Mouse (Mus musculus) layer of hippocampus, postnatal 36 days (tissue): ENCODE measurements around the gene Rnf220. TPM values are rescaled to one million over a fixed set of nuclear protein-coding genes. Genes with fewer than 3 reads are reported as not detected.
A peak's percentile ranks its signal among the peaks of the same experiment; 100 is the strongest.

ENCODE experiments used
- DNase-seq, 2 experiments: peaks; one replicate each; pipeline ENCODE4 v3.0.0; 2022
- total RNA-seq, 2 experiments: library from RNA; stranded (reverse); gene quantifications; 2 replicates each; pipeline ENCODE4 v1.2.3; 2021

Rnf220 gene
- total RNA-seq, 2 experiments from 2014 or later: 164 to 175 TPM

DNA sequence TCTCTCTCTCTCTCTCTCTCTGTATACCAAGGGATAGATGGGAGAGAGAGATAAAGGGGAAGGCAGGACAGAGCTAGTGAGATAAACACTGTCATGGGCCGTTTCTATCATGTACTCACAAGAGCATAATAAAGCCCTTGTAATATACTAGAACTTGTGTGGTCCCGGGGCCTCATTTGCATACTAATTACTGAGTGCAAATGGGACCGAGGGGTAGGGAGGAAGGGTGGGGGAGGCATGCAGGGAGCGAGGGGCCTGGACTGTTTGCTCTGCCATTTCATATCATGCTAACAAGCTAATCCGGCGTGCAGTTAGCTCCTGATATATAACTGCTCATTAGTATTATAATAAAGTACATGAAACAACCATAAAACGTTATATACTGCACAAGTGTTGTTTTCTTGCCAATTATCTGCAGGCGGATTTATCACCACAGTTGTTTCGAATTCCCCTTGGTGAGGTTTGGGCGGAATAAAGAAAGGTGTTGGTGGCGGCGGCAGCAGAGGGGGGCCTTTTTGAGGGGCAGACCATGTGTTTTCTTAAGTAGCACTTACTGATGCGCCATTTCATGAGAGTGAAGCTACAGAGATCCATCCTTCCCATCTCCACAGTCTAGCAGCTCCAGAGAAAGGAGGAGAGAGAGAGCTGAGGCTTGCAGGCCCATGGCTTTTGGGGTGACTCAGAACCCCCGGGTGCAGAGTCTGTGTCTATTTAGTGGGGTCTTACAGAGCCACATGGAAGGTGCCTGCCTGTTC lies 116.9 kb downstream of the Rnf220 start:
- DNase-seq: no peak

DNA sequence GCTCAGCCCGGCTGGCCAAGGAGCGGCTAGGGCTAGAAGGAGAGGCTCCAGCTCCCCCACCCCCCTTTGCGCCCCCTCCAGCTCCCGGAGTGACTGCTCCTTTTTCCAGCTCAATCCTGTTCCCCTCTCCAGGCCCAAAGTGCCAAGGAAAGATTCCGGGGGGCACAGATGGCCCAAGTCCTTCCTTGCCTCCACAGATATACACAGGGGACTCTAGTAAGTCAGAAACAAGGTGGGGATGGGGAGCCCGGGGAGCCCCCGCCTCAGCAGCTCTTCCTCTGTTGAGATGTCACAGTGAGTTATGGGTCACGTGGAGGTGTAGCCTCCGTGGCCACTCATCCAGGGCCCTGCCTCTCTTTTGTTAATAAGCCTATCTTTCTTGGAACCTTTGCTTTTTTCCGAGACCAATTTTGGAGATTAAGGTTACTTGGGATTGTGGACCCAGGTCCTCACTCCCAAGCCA lies 122.7 kb downstream of the Rnf220 start:
- DNase-seq: no peak

DNA sequence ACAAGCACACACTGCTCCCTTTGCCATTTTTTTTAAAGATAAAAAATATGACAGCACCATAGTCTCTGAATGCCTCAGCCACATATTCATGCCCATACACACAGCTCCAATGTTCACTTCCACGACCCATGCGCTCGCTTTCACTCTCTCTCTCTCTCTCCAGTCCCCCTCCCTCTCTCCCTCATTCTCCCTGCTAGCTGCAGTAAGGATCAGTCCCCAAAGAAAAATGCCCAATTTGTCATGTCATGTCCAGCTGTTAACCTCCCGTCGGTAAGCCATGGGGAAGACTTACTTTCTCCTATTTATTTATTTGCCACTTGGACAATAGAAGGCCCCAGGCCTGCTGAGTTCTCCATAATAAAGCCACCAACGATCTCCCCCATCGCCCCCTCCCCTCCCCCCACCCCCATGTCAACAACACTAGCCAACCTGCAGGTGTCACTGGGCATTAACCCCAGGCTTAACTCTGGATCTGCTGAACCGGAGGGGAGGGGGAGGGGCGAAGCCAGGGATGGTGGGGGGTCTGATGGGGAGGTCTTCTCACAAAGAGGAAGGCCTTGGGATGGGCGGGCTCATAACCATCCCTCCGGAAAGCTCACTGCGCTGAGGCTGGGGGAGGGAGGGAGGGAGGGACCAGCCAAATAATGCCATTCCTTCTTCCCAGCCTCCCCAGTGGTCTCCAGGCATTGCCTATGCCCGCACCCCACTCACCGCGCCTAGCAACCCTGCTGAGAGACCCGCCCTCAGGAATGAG lies 123.4 kb downstream of the Rnf220 start:
- no peak for DNase-seq

DNA sequence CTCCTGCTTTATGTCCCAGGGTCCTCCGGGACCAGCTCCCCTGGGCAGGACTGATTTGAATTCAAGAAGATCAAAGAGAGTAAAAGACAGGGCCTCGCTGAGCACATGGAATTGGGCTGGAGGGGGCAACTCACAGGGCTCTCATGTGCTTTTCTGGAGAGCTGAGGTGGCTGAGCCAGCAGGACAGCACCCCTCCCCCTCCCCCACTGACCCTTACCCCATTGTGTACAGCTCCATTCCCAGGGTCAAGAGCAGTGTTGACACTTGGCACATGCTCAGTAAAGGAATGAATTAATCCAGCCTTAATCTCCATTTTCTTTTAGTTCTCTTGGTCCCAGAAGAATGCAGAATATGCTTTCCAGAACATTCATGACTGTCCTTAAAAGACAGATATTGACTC lies 125.0 kb downstream of the Rnf220 start:
- no peak for DNase-seq

DNA sequence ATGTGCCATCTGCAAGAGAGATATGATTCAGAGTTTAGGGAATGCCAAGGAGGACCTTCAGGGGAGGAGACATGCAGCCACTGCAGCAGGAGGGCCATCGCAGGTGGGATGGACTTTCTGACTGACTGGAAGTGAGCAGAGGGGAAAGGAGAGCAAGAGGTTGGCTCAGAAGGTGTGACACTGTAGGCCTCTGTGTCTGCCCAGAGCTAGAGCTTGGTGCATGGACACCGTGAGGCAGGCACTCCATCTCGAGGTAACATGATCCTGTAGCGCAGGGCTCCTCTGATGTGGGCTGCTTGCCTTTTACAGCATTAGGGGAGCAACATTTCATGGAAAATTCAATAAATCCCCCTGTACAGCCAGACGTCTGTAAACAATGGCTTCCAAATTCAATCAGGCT lies 126.5 kb downstream of the Rnf220 start:
- no peak for DNase-seq

DNA sequence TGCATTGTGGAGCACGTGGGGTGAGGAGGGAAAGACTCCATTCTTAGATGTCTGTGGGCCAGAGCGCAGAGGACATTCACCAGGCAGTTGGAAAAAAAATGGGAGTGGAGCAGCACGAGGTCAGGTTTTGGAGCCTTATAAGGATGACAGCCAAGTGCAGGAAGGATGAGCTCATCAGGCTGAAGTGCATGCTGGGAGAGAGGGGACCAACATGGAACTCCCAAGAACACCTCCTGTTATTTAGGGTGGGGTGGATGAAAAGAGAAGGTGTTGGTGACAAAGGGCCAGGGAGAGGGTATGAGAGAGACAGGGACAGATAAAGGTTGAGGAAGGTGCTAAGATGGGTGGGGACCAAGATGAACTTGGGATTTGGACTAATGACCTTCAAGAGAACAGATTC lies 127.3 kb downstream of the Rnf220 start:
- DNase-seq: no peak

DNA sequence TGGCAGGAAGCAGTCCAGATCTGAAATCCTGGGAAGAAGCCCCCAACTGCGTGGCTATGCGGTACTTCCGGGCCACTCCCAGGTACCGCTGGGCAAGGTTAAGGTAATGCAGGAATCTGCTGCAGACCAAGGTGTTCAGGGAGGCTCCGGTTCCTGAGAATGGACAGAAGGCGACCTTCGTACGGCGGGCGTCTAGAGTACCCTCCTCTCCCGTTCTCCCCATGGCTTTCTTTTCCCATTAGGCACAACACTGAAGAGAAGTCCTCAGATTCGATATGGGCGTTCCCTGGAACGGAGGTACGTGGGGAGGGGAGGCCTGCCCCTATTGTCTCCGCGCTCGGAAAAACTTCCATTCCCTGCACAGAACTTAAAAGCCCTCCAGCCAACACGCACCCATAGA lies 129.5 kb downstream of the Rnf220 start:
- no peak for DNase-seq

DNA sequence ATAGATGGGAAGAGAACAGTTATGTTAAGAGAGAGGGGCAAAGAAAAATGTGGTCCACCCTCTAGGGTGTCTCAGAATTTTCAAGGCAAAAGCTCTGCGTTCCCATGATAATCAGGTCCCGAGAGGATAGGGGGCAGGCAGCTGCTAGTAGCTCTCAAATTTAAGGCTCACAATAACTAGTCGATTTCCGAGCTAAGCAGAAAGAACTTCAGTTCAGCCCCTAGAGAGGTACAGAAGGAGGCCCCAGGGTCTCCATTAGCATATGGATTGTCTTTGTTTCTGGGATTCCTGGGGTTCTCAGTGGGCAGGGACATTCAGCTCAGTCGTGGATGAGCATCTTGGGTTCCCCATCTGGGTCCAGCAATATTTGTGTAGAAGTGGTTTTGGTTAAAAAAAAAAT lies 134.8 kb downstream of the Rnf220 start:
- DNase-seq: no peak

DNA sequence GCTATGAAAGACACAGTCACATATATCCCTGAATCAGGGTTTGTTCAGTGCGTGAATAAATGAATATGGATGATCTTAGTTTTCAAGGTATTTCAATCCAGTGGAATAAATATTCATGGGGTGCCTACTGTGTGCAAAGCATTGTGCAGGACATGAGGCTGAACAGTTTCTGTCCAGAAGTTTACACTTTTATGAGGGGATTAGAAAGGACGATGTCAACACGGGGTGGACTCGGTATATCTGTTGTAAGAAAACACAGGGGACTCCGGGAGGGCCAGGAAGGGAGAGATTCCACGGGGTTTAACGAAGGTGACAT lies 135.3 kb downstream of the Rnf220 start:
- no peak for DNase-seq

DNA sequence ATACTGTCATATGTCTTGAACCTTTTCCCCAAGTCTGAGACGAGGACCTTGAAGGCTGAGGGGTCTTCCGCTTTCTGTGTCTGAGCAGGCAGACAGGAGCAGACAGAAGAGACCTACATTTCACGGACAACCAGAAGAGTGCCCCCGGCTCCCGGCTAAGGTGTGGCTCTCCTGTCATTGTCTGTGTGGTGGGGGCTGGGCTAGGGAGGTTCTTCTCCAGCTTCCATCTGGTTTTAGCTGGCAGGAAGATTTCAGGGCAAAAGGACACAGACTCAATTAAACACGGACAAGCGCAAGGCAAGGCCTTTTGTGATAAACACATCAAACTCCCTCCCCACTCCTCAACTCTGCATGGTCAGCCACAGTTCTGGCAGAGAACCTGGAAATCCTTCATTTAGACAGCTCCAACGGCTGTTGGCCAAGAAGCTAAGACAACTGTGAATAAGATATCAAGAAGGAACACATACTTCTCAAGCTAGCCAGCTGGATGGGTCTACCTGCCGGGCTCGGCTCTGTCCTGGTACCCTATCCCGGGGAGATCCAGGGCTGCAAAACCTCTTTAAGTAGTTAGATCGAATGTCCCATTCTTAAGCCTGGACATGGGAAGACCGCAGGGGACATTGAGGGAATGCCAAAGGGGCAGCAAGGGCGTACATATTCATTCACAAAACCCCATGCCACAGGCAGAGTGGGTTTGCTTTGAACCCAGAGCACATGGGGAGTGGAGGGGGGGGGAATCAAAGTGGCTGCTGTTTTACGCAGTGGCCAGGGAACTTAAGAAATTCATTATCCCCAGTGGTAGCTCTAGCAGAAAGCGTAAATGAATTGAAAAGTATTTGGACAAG lies 135.9 kb downstream of the Rnf220 start:
- no peak for DNase-seq

DNA sequence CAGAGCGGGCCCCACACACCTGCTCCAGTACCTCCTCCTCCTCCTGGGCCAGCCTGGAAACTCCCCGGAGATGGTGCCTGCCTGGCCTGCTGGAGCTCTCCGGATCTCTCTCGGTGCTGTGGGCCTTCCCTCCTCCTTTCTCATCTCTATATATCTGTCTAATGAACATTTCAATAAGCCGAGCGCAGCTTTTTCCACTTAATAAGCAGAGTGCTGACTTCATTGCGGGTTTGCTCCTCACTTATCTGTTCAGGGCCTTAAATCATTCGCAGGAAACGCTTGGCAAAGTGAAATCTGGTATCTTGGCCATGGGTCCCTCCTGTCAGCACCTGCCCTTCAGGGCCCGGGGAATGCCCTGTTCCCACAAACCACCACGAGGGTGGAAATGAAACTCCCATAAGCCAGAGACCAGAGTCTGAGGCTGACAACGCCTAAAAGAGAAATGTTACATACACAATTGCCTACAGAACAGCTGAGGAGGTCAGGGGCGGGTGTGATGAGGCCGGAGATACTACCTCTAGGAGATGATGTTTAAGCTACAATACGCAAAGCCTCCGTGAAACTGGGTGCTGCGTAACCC lies 137.0 kb downstream of the Rnf220 start:
- no peak for DNase-seq

DNA sequence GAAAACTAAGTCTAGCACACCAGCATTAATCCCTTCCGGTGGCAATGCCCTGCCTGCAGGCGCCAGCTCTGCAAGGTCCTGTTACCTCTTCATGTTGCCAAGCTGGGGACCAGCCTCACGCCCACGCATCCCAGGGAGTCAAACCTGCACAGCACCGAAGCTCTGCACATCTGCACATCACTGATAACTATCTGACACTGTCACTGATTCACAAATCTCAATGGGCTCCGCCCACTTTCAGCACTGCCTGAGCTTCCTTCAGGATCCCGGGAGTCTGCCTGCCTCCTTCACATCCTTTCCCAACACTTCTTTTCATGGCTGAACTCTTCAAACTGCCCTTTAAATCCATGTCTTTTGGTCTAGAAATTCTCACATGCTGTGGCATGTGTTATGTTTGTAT lies 138.9 kb downstream of the Rnf220 start:
- DNase-seq: no peak

DNA sequence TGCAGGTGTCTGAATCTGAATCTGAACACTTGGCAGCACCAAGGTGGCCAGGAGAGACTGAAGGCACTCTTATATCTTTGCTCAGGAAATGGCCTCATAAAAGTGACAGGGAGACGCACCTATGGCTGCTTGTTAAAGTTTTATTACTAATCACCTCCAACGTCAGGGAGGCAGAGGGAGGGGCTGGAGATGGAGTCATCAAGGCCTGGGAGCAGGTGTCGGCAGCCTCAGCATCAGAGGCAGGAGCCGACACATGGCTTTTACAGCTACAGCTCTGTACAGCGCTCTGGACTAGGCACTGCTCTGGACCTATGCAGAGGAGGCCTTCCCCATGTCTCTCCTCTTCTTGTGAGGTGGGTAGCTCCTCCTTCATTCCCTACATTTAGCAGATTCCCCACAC lies 139.7 kb downstream of the Rnf220 start:
- DNase-seq: no peak

DNA sequence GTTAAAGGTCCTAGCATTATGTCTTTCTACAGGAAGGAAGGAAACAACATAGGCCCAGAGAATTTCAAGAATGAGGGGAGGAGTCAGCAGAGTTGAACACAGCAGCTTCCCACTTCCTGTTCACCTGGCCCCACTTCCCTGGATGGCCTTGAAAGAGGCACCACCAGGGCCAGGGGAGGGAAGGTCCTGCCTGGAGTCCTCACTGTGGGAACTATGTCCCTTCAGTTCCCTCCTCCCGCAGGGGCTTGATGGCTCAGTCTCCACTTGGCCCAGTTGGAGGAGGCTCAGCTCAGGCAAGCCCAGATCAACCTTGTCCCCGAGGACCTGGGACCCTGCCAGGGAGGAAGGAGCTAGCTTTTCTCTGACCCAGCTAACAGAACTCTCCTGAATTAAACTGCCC lies 140.6 kb downstream of the Rnf220 start:
- no peak for DNase-seq

DNA sequence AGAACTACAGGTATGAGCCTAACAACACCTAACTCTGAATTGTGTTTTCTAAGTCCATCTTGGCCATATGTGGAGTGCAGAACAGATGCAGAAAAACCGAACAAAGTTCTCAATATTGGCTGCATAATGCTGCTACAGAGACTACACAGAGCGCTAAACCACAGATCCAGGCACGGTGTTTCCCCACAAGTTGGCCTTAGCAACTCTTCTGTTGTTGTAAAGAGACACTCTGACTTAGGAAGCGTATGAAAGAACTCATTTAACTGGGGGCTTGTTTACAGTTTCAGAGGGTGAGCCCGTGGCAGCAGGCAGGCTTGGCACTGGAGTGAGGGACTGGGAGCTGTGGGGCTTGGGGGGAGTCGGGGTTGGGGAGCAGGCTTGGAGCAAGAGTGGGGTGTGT lies 142.2 kb downstream of the Rnf220 start:
- DNase-seq: no peak

DNA sequence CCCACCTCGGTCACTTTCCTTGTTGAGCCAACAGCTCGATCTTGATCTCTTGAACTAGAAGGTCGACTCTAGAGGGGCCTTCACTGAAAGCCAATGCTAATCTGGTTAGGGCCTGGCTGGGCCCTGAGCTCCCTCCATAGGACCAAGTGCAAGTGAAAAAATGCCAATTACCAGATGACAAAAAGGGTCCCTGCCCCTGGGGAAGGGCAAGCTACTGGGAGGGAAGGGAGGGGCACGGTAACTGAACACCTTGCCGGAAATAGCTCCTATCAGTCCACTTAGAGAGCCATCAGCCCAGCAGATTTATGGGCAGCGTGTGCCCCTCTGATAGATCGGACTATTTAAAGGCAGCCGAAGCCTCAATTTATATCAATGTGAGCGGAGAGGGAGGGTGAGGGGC lies 143.9 kb downstream of the Rnf220 start:
- DNase-seq: no peak

DNA sequence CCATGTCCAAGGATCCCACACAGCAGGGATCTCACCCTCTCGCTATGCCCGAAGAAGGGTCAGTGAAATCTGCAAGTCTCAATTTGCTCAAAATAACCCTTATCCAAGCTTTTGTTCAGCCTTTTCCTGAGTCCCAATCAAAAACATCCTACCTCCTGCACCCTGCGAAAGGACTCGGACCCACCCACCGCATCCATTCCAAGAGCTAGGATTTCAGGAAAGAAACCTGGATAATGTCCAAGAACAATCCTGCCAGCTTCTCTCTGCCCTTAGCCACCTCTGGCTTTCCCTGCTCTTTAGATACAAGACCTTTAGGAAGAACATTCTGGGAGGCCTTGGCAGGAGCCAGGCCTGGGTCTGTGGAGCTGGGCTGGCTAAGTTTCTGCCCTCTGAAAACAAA lies 144.8 kb downstream of the Rnf220 start:
- no peak for DNase-seq

DNA sequence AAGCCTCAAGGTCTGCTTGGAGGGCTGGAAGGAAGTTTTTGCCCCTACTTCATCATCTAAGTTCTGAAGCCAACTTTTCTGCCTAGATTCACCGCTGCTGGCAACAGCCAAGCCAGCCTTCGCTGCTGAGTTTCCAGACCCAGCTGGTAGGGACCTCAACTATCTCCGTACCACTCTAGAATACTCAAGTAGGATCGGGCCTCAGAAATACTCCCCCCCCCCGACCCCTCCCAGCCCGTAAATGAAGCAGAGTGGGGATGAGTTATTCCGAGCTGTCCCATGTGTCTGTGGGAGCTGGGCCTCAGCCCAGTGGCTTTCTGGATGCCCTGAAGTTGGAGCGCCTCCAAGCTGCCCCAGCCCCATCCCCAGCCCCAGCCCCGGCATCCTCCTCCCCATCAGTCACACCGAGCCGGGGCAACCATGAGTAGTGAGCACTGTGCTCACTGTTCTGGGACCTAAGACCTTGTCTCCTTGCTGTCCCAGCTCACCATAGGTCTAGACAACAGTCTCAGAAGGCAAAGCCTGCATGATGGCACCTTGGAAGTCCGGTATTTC lies 146.6 kb downstream of the Rnf220 start:
- no peak for DNase-seq

DNA sequence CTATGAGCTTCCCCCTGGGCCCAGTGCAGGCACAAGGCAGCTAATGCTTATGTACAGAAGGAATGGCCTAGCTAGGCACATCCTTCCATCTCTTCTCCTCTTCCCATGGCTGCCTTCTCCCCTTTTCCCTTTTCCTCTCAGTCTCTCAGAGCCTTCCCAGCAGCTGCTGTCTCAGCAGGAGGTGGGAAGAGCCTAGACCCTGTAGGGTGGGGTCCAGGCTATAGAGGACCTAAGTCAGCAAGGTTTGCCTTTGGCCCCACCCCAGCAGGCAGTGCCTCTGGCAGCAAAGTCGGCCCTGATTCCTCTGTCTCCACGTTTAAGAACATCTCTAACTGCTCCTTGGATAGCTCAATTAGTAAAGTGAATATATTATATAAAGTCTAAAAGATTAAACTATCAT lies 147.5 kb downstream of the Rnf220 start:
- DNase-seq: no peak

DNA sequence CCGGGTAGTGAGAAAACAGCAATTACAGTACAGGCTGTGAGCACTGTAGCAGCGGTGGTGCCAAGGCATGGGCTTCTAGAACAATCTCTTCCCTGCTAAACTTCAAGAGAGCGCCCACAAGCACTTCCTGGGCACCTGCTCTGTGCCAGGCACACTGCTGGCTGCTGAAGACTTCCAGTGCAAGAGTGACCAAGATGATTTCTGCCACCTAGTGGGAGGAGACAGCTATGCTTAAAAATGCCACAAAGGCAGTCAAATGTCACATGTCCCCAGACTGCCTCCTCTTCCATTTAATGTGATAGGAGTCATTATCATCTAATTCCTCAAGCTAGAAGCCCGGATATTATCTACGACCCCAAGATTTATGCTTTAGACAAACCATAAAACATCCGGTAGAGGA lies 150.8 kb downstream of the Rnf220 start:
- peak in 1 of 2 experiments; percentile 18 for DNase-seq

DNA sequence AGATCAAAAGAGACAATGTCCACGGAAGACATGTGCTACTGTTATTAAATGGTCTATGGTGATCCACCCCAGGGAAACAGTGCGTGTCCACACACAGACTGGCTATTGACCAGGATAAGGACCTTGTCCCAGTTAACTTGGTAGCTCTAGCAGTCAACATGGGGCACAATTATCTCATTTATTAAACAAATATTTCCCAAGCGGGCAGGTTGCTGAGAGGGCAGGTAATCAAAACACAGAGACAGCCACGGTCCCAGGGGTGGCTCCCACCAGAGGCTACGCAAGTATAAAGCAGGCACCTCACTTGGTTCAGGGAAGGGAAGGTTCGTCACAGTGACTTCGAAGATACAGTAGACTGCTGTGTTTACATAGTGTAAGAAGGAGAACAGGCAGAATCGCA lies 153.5 kb downstream of the Rnf220 start:
- DNase-seq: no peak

DNA sequence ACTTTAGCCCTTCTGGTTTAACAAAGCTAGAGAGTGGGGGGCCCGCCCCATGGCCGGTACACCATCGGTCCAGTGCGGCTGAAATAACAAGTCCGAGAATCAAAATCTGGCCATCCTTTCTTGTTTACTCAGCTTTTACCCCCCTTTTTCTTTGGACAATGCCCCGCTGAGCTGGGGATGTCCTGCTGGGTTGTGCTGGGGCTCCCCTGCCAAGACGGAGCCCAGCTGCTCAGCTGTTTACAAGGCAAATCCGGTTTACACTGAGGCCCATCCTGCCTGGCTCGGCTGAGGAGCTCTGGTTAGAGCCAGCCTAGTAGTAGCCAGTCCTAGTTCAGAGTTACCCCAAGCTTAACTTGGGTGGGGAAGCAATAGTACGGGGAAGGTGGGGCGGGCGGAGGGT lies 154.1 kb downstream of the Rnf220 start:
- DNase-seq: peak in 1 of 2 experiments; percentile 7

DNA sequence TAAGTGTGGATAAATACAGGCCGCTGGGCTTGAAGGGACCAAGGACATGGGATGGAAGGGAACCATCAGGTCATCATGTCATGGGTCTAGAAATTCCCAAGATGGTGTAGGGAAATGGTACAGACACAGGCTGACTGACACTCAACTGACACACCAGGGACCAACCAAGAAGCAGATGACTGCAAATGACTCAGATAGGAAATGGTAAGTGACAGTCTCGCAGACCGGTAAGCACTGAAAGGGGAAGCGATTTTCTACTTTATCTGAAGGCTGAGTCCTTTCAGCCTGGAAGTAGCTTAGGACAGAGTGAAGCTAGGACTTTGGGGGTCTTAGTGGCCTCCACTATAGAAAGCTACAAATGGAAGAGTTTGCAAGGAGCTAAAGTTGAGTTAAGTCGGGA lies 155.6 kb downstream of the Rnf220 start:
- DNase-seq: no peak
